Mouse (Mus musculus) cerebellum, adult 2 months (tissue): Measurements from ENCODE around the gene Slc24a3. TPM values are rescaled to one million over a fixed set of nuclear protein-coding genes. Genes with fewer than 3 reads are reported as not detected.
A peak's percentile ranks its signal among the peaks of the same experiment; 100 is the strongest.

Experiments
- DNase-seq, 2 experiments: peaks; one replicate each; pipeline ENCODE4 v3.0.0; 2021
- H3K27ac ChIP-seq: fragments of 200-500 bp; 2 replicates; pipeline ENCODE4 v1.5.1; 2012; ENCODE audit warnings: low read length, control low read depth, inconsistent platforms; ENCODE audit not compliant: insufficient read depth
- H3K27me3 ChIP-seq: fragments of 200-500 bp; 2 replicates; pipeline ENCODE4 v1.6.1; 2012; ENCODE audit warnings: inconsistent platforms, mild to moderate bottlenecking, low read length, moderate library complexity; ENCODE audit not compliant: control insufficient read depth, insufficient read depth
- H3K4me1 ChIP-seq: fragments of 200-500 bp; 2 replicates; pipeline ENCODE4 v1.6.1; 2011; ENCODE audit warnings: low read length; ENCODE audit not compliant: control insufficient read depth, insufficient read depth
- H3K4me3 ChIP-seq: fragments of 200-500 bp; replicated peaks from 2 replicates; pipeline ENCODE3; 2011; ENCODE audit warnings: mild to moderate bottlenecking, low read depth, low read length, control low read depth; ENCODE audit not compliant: insufficient read depth
- CTCF ChIP-seq: fragments of 200-500 bp; IDR thresholded peaks from 2 replicates; pipeline ENCODE4 v1.5.1; 2011; ENCODE audit warnings: low read depth, mild to moderate bottlenecking, control low read depth, low read length, moderate library complexity, borderline replicate concordance; ENCODE audit not compliant: insufficient read depth
- POLR2A ChIP-seq: fragments of 200-500 bp; IDR thresholded peaks from 2 replicates; pipeline ENCODE4 v1.6.1; 2011; ENCODE audit warnings: low read length, control low read depth, borderline replicate concordance; ENCODE audit not compliant: insufficient read depth
- WGBS: fragments of 180-500 bp; shearing (Covaris S2); methylation state at CpG from one replicate; pipeline ENCODE4 v1.1.7; 2018; 5-methylcytosine and 5-hydroxymethylcytosine counted together
- polyA plus RNA-seq: library from polyadenylated mRNA; depleted of rRNA; stranded (reverse); fragments of >200 nt; gene quantifications from 2 replicates; pipeline ENCODE4 v1.2.3, GENCODE M21; 2012

Gene Slc24a3
- polyA plus RNA-seq, 1 experiment = 56.9 TPM

DNA sequence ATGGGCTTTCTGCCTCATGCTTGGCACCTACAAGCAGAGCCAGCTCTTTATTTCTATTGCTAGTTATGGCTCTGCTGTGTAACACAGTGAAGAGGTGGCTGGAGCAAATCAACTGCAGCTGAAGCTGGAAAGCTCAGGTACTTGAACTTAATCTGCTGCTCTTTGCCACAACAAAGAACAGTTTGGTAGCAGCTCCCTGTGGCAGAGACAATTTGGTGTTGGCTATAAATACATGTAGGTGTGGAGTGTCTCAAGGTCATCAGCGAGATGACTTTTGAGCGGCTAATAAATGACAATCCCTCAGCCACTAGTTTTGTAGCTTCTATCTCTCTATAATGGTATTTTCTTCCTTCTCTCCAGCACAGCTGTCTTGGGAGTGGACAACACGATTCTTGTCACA is 217.7 kb downstream of the Slc24a3 start:
- H3K27me3 ChIP-seq = no peaks in the 10 kb centered on the region; the same call in 1 of the 2 replicates
- TF ChIP-seq POLR2A (no peak), CTCF (no peak)
- 94% methylated on average over 3 of the region's 3 CpGs for WGBS
- DNase-seq = no peak
- H3K4me3 ChIP-seq = no peak overlapping the region
- peaks cover 4% of the 10 kb centered on the region; the same call in 1 of the 2 replicates for H3K4me1 ChIP-seq
- H3K27ac ChIP-seq = no peak overlapping the region

DNA sequence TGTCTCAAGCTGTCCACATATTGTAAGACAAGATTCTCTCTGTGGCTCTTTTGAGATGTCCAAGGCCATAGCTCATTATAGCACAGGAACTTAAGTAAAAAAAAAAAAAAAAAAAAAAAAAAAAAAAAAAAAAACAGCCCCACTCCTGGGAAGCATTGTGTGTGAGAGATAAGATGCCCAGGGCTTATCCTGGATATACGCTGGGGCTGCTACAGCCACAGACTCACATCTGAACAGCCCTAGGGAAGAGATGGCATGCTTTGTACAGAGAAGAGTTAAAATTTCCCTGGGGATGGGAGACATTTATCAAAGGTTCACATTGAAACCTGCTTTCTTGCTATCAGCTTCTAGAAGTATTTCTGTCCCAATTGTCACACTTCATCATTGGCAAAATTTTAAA is 218.2 kb downstream of the Slc24a3 start:
- H3K27me3 ChIP-seq = no peaks in the 10 kb centered on the region; the same call in 1 of the 2 replicates
- peaks cover 4% of the 10 kb centered on the region; the same call in 1 of the 2 replicates for H3K4me1 ChIP-seq
- WGBS = 97% methylated on average over 1 of the region's 1 CpGs
- H3K27ac ChIP-seq = no peak overlapping the region
- H3K4me3 ChIP-seq = no peak overlapping the region
- no peak for DNase-seq
- TF ChIP-seq CTCF = no peak
- no peak for TF ChIP-seq POLR2A

- Histone ChIP-seq H3K27me3 (no peaks in the 10 kb centered on the region), H3K4me3 (no peak overlapping the region), H3K4me1 (peaks cover 2% of the 10 kb centered on the region; the same call in 1 of the 2 replicates), H3K27ac (no peak overlapping the region)
- TF ChIP-seq POLR2A = no peak
- no peak for TF ChIP-seq CTCF
- 62% methylated on average over 3 of the region's 3 CpGs for WGBS
- DNase-seq = no peak
Observed at GRCm38 (mm10) chr2:145395804-145396203, 228.2 kb downstream of the Slc24a3 start.

- no peak for DNase-seq
- TF ChIP-seq CTCF (no peak), POLR2A (no peak)
- no peak overlapping the region for H3K27ac ChIP-seq
- no peaks in the 10 kb centered on the region for H3K27me3 ChIP-seq
- 50% methylated on average over 7 of the region's 7 CpGs for WGBS
- no peak overlapping the region for H3K4me3 ChIP-seq
- peaks cover 4% of the 10 kb centered on the region; the same call in 1 of the 2 replicates for H3K4me1 ChIP-seq
Observed at GRCm38 (mm10) chr2:145396579-145396978, 229.0 kb downstream of the Slc24a3 start.

DNA sequence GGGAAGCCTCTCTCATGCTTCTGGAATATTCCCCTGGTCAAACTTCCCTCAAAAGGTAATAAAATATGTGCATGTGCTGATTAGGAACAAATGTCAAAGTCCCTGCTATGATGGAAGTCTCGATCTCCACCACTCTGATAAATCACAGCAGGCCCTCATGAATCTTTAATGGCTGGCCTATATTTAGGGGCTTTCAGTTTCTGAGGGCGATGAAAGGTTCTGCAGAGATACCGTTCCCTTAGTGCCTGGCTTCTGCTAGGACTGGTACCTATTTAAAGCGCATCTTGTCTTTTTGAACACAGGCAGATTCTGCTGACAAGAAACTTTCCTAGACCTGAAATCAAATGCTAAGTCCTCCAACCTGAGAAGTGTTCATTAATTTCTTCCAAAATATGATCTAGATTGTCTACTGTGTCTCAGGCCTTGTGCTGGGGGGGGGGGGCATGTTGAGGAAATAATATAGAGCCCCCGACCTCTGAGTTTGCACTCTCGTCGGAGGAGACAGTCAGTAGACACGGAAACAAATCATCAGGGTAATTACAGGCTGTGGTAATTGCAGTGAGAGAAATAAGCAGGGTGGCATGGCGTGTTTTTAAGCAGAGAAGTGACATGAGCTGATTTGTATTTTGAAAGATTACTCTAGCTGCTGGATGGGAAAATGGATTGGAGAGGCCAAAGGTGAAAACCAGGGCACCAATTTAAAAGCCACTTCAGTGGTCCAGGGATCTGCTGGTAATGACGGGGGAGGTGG is 230.1 kb downstream of the Slc24a3 start:
- no peak for TF ChIP-seq CTCF
- no peak for TF ChIP-seq POLR2A
- no peak overlapping the region for H3K27ac ChIP-seq
- 86% methylated on average over 10 of the region's 10 CpGs for WGBS
- H3K4me3 ChIP-seq = no peak overlapping the region
- H3K4me1 ChIP-seq = peaks cover 4% of the 10 kb centered on the region; the same call in 1 of the 2 replicates
- H3K27me3 ChIP-seq = no peaks in the 10 kb centered on the region
- no peak for DNase-seq

DNA sequence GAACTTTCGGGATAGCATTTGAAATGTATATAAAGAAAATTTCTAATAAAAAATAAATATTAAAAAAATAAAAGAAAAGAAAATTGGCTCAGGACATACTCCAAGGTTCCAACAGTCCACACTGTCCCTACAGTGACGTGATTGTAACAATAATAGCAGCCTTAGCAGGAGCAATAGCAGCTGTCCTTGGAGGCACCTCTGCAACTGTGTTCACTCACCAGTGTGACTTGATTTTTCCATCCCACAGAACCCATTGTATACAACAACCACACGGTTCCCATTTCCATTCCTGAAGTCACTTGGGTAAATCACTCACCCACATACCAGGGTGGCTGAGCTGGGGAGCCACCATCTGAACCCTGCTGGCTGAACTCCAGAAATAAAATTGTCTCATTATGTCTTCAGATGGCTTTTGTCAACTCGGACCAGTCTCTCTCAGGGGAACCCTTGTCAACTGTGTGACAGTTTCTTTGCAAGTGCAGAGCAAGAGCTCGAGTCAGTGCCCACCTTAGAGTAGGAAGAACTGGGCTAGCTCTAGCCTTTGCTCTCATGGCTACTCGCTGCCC is 233.8 kb downstream of the Slc24a3 start:
- WGBS = 53% methylated on average over 6 of the region's 6 CpGs
- TF ChIP-seq CTCF (no peak), POLR2A (no peak)
- Histone ChIP-seq H3K27ac (no peak overlapping the region), H3K4me1 (0 out of 2 replicates have a peak, but pooled peaks cover 2% of the 10 kb centered on the region), H3K4me3 (no peak overlapping the region), H3K27me3 (no peaks in the 10 kb centered on the region)
- DNase-seq = peak in 1 of 2 experiments; percentile 15

DNA sequence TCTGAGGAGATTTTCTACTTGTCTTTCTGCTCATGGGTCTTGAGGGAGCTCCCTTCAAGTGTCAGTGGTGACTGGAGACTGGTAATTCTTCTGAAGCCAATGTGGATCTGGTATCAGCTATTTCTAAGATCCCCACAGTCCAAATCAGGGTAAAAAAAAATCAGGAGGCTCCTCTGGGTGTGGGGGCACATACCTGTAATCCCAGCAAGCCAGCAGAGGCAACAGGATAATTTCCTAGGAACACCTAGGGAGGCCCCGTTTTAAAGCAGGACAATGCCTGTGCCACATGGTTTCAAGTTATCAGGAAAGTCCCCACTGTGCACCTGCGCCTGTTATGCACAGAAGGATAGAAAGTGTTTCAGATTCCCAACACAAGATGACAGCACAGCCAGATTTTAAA is 234.4 kb downstream of the Slc24a3 start:
- Histone ChIP-seq H3K4me3 (no peak overlapping the region), H3K4me1 (0 out of 2 replicates have a peak, but pooled peaks cover 2% of the 10 kb centered on the region), H3K27me3 (no peaks in the 10 kb centered on the region), H3K27ac (no peak overlapping the region)
- no peak for DNase-seq
- WGBS = 88% methylated on average over 2 of the region's 2 CpGs
- TF ChIP-seq CTCF = no peak
- no peak for TF ChIP-seq POLR2A
